Mouse (Mus musculus): ENCODE data around the gene Fbxl5. TPM values are rescaled to one million over a fixed set of nuclear protein-coding genes. Genes with fewer than 3 reads are reported as not detected.

Fbxl5 gene
- polyA plus RNA-seq (2017; shearing (Covaris generic)) = 10 to 100 TPM; 64.3 to 71.7 (median 67.1) TPM

DNA sequence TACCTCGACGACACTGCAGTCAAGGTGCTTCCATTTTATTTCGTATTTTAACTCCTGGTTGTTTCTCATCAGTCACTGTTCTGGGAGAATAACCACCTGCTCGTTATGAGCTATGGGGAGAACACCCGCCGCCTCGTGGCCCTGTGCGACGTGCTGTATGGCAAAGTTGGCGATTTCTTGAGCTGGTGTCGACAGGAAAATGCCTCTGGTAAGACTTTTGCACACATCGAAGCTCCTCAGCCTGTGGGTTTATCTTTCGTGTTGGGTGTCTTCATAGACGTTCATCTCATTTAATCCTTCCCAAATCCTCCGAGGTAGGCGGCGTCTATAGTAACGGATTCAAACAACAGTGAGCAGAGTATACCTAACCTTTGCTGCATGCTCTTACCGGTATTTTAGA is at the start of gene Fbxl5:
Fbxl5 (minus strand) TSS at position 101 of the 400 bp plus-strand sequence.
- ATAC-seq = no peak

DNA sequence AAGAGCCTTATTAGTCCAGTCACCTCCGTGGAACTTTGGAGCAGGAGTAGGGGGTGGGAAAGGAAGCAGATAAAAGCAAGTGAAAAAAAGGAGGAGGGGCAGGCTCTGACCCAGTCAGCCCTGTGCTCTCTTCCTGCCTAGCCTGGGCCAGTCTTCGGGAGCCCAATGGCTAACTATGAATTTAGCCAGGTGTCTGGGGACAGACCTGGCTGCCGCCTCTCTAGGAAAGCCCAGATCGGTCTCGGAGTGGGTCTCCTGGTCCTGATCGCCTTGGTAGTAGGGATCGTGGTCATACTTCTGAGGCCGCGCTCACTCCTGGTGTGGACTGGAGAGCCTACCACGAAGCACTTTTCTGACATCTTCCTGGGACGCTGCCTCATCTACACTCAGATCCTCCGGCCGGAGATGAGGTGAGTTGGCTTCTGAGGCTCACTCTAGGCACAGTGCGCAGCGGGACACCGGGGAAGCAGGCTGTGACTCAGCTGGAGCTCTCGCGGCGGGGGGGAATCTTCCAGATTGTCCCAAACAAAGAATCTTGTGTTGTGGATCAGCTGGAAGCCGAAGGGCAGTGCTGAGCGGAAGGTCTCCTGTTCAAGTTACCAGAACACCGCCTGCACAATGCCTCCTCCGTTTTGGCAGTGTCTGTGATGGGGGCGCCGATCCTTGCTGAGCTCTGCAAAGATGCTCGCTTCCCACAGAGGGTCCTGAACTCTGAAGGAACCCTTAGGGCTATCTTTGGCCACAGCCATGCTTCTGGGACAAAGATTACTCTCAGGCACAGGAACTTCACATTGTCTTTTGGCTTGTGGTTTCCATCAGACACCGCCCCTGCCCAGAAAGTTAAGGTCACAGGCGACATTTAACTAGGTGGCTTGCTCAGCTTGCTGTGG is 47.5 kb upstream of the Fbxl5 start:
- ATAC-seq = peak; percentile 66

GRCm38 (mm10) chr5:43868253-43868652 is 46.8 kb upstream of the Fbxl5 start, which contains the start of gene Cd38:
Cd38 (plus strand) TSS chr5:43868553.
- ATAC-seq = no peak

- ATAC-seq = no peak
Observed at GRCm38 (mm10) chr5:43865316-43865715, 43.9 kb upstream of the Fbxl5 start.

GRCm38 (mm10) chr5:43863642-43864041 is 42.2 kb upstream of the Fbxl5 start:
- ATAC-seq = no peak

DNA sequence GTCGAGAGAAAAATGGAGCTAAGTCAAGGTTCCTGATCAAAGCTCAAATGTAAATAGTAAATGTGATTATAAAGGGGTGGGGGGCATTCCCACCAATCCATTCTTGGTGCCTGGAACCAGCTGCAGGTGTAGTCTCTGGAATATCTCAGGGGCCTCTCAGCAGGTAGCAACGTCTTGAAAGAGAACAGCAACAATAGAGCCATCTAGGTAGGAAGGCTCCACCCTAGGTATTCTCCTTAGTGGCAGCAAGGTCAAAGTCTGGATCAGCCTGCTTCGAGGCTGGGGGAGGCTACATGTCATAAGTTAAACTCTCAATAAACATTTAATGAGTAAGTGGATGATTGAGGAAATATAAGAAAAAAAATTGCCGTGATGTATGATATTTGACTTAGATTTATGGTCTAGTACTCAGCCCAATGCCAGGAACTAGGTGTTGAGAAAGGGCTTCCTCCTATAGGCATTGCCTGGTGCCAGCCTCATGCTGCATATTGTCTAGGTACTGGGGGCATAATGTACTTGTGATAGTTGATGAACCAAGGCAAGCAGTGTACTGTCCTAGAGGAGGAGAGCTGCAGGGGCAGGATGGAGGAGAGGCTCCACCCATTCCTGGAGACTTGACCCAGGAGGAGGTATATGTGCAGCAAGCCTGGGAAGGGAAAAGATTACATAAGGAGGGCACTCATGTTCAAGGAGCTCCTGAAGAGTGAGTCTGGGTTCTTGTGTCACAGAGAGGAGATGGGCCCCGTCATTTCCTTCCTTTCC is 39.4 kb upstream of the Fbxl5 start:
- no peak for ATAC-seq

GRCm38 (mm10) chr5:43860096-43860495 is 38.7 kb upstream of the Fbxl5 start:
- no peak for ATAC-seq

- ATAC-seq = no peak
Observed at GRCm38 (mm10) chr5:43859663-43860062, 38.2 kb upstream of the Fbxl5 start.

DNA sequence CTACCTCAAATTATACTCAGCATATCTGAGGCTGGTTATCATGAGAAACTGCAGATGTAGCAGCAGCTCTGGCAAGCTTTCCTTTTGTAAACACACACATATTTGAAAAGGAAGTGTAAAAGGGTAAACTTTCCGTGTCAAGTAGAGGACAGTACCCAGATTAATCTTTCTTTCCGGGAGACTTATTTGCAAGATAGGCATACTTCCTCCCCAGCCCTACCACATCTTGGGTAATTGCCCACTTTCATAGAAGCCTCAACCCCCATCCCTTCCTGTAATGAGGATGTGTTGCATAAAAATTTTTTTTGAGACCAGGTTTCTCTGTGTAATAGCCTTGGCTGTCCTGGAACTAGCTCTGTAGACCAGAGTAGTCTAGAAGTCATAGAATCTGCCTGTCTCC is 34.3 kb upstream of the Fbxl5 start:
- peak; percentile 90 for ATAC-seq

- no peak for ATAC-seq
Observed at GRCm38 (mm10) chr5:43853868-43854488, 32.5 kb upstream of the Fbxl5 start.

DNA sequence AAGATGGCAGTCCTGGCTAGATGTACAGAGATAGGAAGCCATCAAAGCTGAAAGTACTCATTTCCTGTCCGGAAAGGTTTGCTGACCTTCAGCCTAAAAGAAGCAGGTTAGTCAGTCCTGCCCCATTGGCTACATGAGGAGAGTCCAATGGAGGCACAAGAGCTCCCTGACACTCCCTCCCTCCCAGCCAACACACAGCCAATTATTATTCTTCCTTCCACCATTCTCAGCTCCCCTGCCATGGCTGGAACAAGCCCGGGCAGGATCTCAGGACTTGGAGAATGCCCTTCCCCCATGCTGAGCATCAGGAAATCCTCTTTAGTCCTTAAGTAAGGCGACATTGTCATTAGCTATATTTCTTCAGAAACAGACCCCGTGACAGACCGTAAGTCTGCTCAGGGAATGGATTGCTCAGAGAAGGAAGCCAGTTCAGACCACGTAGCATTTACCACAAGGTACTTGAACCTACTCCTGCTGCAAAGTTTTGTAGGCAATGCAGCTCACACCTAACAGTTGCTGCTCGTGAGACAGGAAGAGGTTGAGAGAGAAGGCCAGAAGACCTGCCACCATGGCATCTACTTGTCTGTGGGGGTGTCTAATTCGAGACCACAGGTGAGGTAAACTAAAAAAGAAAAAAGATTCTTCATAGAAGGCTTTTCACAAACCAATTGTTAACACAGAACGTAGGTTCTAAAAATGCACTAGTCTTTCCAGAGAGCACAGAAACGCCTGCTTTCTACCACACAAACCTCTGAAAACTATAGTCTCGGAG is 31.8 kb upstream of the Fbxl5 start:
- peak; percentile 16 for ATAC-seq

GRCm38 (mm10) chr5:43848275-43848674 is 26.8 kb upstream of the Fbxl5 start:
- ATAC-seq = no peak

DNA sequence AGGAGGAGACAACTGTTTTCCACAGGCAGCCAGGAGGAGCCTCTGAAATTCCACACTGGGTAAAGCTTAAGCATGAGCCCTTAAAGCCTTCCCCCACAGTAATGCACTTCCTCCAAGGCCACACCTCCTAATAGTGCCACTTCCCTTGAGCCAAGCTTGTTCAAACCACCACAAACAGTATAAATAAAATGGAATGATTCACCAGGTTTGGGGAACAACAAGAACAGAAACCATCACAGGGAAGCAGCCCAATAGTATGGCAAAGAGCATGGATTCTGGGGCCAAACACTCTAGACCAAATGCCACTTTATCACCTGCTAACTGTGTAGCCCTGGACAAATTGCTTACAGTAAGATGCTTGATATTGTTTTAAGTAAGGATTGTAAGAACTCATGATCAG is 26.1 kb upstream of the Fbxl5 start:
- no peak for ATAC-seq

DNA sequence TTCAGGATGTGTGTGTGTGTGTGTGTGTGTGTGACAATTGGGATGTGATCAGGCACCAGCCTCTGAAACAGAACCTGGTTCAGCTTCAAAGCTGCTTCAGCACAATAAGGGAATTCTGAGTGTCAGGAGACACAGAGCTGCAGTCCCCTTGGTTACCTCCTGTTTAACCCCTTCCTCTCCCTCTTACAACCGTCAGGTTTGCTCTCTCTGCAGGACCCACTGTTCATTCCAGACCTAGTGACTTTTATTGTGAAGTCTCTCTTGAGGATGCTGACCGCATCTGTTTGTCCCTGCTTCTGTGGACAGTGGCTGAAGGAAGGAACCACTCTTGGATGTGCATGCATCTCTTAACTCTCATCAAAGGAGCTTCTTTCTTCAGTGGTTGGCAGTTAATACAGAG is 24.8 kb upstream of the Fbxl5 start:
- no peak for ATAC-seq

DNA sequence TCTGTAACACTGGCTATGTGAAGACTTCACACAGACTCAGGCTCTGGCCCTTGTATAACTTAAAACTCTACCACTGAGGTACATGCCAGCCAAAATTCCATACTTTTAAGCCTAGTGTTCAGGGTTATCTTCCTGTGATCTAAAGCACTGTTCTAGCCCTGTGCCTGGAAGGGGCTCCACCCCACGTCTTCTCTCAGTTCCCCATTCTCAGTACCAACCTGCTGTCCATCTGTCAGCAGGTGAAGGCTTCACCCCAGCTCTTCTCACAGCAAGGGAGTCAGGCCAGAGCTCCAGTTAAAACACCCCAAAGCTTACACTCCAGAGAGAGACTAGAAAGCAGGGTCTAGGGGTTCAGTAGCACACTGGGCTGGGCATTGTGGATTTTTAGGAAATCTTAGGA is 24.2 kb upstream of the Fbxl5 start:
- no peak for ATAC-seq

DNA sequence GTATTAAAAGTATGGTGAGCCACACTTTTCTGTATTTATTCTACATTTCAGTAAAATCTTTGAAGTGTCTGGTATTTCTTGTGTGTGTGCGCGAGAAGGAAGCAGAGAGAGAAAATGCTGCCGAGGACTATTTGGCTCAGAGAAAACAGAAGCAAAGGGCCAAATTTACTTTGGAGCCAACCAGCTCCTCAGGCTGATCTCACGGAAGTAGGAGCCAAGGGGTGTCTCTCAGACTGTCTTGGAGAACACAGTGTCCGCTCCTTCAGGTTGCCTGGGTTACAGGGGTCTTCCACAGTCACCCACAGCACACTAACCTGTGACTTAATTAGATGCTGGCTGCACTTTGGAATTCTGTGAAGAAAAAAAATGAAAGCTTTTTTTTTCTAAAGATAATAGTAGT is 23.6 kb upstream of the Fbxl5 start:
- ATAC-seq = no peak

DNA sequence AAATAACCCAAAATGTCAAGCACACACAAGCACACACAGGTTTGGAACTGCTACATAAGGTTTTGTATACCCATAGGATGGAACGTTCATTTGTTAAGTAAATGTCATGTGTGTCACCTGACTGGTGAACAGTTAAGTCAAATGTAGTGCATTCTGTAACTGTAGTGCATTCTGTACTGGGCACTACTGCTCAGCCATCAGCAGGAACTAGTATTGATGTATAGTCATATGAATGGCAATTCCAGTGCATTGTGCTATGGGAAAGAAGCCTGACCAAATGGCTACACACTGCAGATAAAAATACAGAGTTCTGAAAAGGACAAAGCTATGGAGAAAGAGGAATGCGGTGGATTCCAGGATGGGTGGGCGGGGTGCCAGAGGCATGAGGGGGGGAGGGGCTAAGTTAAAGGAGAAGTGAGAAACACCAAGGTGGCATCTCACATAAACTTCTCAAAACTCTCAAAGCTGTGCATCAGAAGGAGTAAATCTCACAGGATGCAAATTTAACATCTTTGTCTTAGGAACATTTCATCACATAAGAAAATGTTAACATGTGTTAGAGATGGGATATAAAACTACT is 21.2 kb upstream of the Fbxl5 start:
- ATAC-seq = no peak

- ATAC-seq = peak; percentile 25
Observed at GRCm38 (mm10) chr5:43842011-43842285, 20.5 kb upstream of the Fbxl5 start.

GRCm38 (mm10) chr5:43841144-43842010 is 19.9 kb upstream of the Fbxl5 start:
- peak; percentile 85 for ATAC-seq

DNA sequence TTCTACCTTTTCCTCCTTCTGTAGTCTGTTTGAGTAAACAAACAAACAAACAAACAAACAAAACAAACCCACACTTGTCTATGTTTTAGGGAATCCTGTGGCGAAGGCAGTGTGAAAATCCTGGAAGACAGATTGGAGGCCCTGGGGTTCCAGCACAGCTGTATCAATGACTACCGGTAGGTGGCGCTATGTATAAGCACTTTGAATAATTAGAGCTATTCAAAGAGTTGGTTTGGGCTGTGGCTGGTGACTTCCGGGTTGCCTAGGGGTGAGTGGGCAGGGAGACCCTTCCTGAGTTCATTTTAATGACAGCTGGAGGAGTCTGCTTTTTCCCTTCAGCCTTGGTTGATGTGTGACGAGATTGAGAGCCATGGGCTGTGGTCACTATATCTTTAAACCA is 15.9 kb upstream of the Fbxl5 start:
- ATAC-seq = peak; percentile 39

GRCm38 (mm10) chr5:43836590-43836989 is 15.2 kb upstream of the Fbxl5 start:
- ATAC-seq = no peak
